Mouse (Mus musculus): ENCODE results near the gene Clec12b. TPM values are rescaled to one million over a fixed set of nuclear protein-coding genes. Genes with fewer than 3 reads are reported as not detected.

The Clec12b gene
- polyA plus RNA-seq (2016; fragmentation: Nextera tagmentation; extraction: Ambion mirVana) = not detected in 2 replicates

GRCm38 (mm10) chr6:129385774-129386173, at the start of gene Clec12b:
Gene Clec12b, minus strand, starts transcription at chr6:129385874.
- Histone ChIP-seq H3K9me3 (no peaks in the 10 kb centered on the region), H3K36me3 (replicated peaks) (no peaks in the 10 kb centered on the region), H3K4me1 (no peaks in the 10 kb centered on the region), H3K27me3 (replicated peaks; ENCODE audit: low read depth, poor library complexity, severe bottlenecking) (no peaks in the 10 kb centered on the region), H3K27ac (replicated peaks) (no peak within 1 kb of the TSS), H3K4me3 (no peak within 1 kb of the TSS)
- 82% methylated on average over 2 of the region's 2 CpGs for WGBS
- DNase-seq (ENCODE audit: low spot score) = no peak

GRCm38 (mm10) chr6:129434239-129434638, 48.6 kb upstream of the Clec12b start:
- no peak overlapping the region for H3K27ac ChIP-seq (replicated peaks)
- no peaks in the 10 kb centered on the region for H3K36me3 ChIP-seq (replicated peaks)
- no peak overlapping the region for H3K4me3 ChIP-seq
- H3K4me1 ChIP-seq = no peaks in the 10 kb centered on the region
- H3K27me3 ChIP-seq (replicated peaks; ENCODE audit: low read depth, poor library complexity, severe bottlenecking) = no peaks in the 10 kb centered on the region
- H3K9me3 ChIP-seq = no peaks in the 10 kb centered on the region
- WGBS = 78% methylated on average over 5 of the region's 5 CpGs
- no peak for DNase-seq (ENCODE audit: low spot score)

GRCm38 (mm10) chr6:129427281-129427680, 41.6 kb upstream of the Clec12b start:
- H3K4me3 ChIP-seq = no peak overlapping the region
- no peaks in the 10 kb centered on the region for H3K9me3 ChIP-seq
- 83% methylated on average over 4 of the region's 4 CpGs for WGBS
- H3K27me3 ChIP-seq (replicated peaks; ENCODE audit: low read depth, poor library complexity, severe bottlenecking) = no peaks in the 10 kb centered on the region
- no peaks in the 10 kb centered on the region for H3K36me3 ChIP-seq (replicated peaks)
- no peak for DNase-seq (ENCODE audit: low spot score)
- H3K4me1 ChIP-seq = no peaks in the 10 kb centered on the region
- no peak overlapping the region for H3K27ac ChIP-seq (replicated peaks)

- no peak for DNase-seq (ENCODE audit: low spot score)
- no peak overlapping the region for H3K27ac ChIP-seq (replicated peaks)
- H3K27me3 ChIP-seq (replicated peaks; ENCODE audit: low read depth, poor library complexity, severe bottlenecking) = no peaks in the 10 kb centered on the region
- no peaks in the 10 kb centered on the region for H3K36me3 ChIP-seq (replicated peaks)
- WGBS = 33% methylated on average over 5 of the region's 5 CpGs
- H3K9me3 ChIP-seq = no peaks in the 10 kb centered on the region
- no peak overlapping the region for H3K4me3 ChIP-seq
- no peaks in the 10 kb centered on the region for H3K4me1 ChIP-seq
Measured at GRCm38 (mm10) chr6:129425812-129426211, 40.1 kb upstream of the Clec12b start.

- Histone ChIP-seq H3K4me3 (no peak overlapping the region), H3K9me3 (no peaks in the 10 kb centered on the region), H3K27ac (replicated peaks) (no peak overlapping the region), H3K4me1 (no peaks in the 10 kb centered on the region), H3K36me3 (replicated peaks) (no peaks in the 10 kb centered on the region), H3K27me3 (replicated peaks; ENCODE audit: low read depth, poor library complexity, severe bottlenecking) (no peaks in the 10 kb centered on the region)
- DNase-seq (ENCODE audit: low spot score) = no peak
- 78% methylated on average over 5 of the region's 5 CpGs for WGBS
Measured at GRCm38 (mm10) chr6:129425217-129425616, 39.5 kb upstream of the Clec12b start.

- no peaks in the 10 kb centered on the region for H3K27me3 ChIP-seq (replicated peaks; ENCODE audit: low read depth, poor library complexity, severe bottlenecking)
- WGBS = 12% methylated on average over 1 of the region's 1 CpGs
Measured at GRCm38 (mm10) chr6:129423734-129424072, 38.0 kb upstream of the Clec12b start.

GRCm38 (mm10) chr6:129423040-129423733, 37.5 kb upstream of the Clec12b start:
- DNase-seq (ENCODE audit: low spot score) = no peak
- no peak overlapping the region for H3K4me3 ChIP-seq
- H3K36me3 ChIP-seq (replicated peaks) = no peaks in the 10 kb centered on the region
- no peaks in the 10 kb centered on the region for H3K9me3 ChIP-seq
- no peaks in the 10 kb centered on the region for H3K27me3 ChIP-seq (replicated peaks; ENCODE audit: low read depth, poor library complexity, severe bottlenecking)
- no peaks in the 10 kb centered on the region for H3K4me1 ChIP-seq
- 82% methylated on average over 4 of the region's 4 CpGs for WGBS
- H3K27ac ChIP-seq (replicated peaks) = no peak overlapping the region

More at GRCm38 (mm10) chr6:129423734-129424072, 38.0 kb upstream of the Clec12b start:
- Histone ChIP-seq H3K27ac (replicated peaks) (no peak overlapping the region), H3K4me3 (no peak overlapping the region), H3K9me3 (no peaks in the 10 kb centered on the region), H3K4me1 (no peaks in the 10 kb centered on the region), H3K36me3 (replicated peaks) (no peaks in the 10 kb centered on the region)
- DNase-seq (ENCODE audit: low spot score) = peak; percentile 73

GRCm38 (mm10) chr6:129422311-129422710, 36.6 kb upstream of the Clec12b start:
- H3K27me3 ChIP-seq (replicated peaks; ENCODE audit: low read depth, poor library complexity, severe bottlenecking) = no peaks in the 10 kb centered on the region
- H3K36me3 ChIP-seq (replicated peaks) = no peaks in the 10 kb centered on the region
- H3K4me1 ChIP-seq = no peaks in the 10 kb centered on the region
- H3K4me3 ChIP-seq = no peak overlapping the region
- no peak for DNase-seq (ENCODE audit: low spot score)
- WGBS = 90% methylated on average over 3 of the region's 3 CpGs
- H3K27ac ChIP-seq (replicated peaks) = no peak overlapping the region
- no peaks in the 10 kb centered on the region for H3K9me3 ChIP-seq

GRCm38 (mm10) chr6:129414177-129414576, 28.5 kb upstream of the Clec12b start:
- WGBS = 80% methylated on average over 1 of the region's 1 CpGs
- no peaks in the 10 kb centered on the region for H3K4me1 ChIP-seq
- no peak overlapping the region for H3K27ac ChIP-seq (replicated peaks)
- no peaks in the 10 kb centered on the region for H3K36me3 ChIP-seq (replicated peaks)
- H3K4me3 ChIP-seq = no peak overlapping the region
- DNase-seq (ENCODE audit: low spot score) = no peak
- no peaks in the 10 kb centered on the region for H3K9me3 ChIP-seq
- no peaks in the 10 kb centered on the region for H3K27me3 ChIP-seq (replicated peaks; ENCODE audit: low read depth, poor library complexity, severe bottlenecking)

GRCm38 (mm10) chr6:129408562-129408961, 22.9 kb upstream of the Clec12b start, which contains the start of gene Clec9a:
Gene Clec9a, plus strand, starts transcription at chr6:129408862.
- 88% methylated on average over 2 of the region's 2 CpGs for WGBS
- Histone ChIP-seq H3K4me3 (no peak within 1 kb of the TSS), H3K27ac (replicated peaks) (no peak within 1 kb of the TSS), H3K36me3 (replicated peaks) (no peaks in the 10 kb centered on the region), H3K4me1 (no peaks in the 10 kb centered on the region), H3K9me3 (no peaks in the 10 kb centered on the region), H3K27me3 (replicated peaks; ENCODE audit: low read depth, poor library complexity, severe bottlenecking) (no peaks in the 10 kb centered on the region)
- DNase-seq (ENCODE audit: low spot score) = no peak

- Histone ChIP-seq H3K4me1 (no peaks in the 10 kb centered on the region), H3K27me3 (replicated peaks; ENCODE audit: low read depth, poor library complexity, severe bottlenecking) (no peaks in the 10 kb centered on the region), H3K4me3 (no peak overlapping the region), H3K27ac (replicated peaks) (no peak overlapping the region), H3K9me3 (no peaks in the 10 kb centered on the region), H3K36me3 (replicated peaks) (no peaks in the 10 kb centered on the region)
- DNase-seq (ENCODE audit: low spot score) = no peak
- WGBS = 42% methylated on average over 2 of the region's 2 CpGs
Measured at GRCm38 (mm10) chr6:129407324-129407723, 21.6 kb upstream of the Clec12b start.

GRCm38 (mm10) chr6:129405999-129406398, 20.3 kb upstream of the Clec12b start:
- H3K9me3 ChIP-seq = no peaks in the 10 kb centered on the region
- no peak for DNase-seq (ENCODE audit: low spot score)
- no peaks in the 10 kb centered on the region for H3K36me3 ChIP-seq (replicated peaks)
- H3K27me3 ChIP-seq (replicated peaks; ENCODE audit: low read depth, poor library complexity, severe bottlenecking) = no peaks in the 10 kb centered on the region
- no peaks in the 10 kb centered on the region for H3K4me1 ChIP-seq
- H3K4me3 ChIP-seq = no peak overlapping the region
- H3K27ac ChIP-seq (replicated peaks) = no peak overlapping the region

GRCm38 (mm10) chr6:129403391-129403790, 17.7 kb upstream of the Clec12b start:
- no peak overlapping the region for H3K4me3 ChIP-seq
- H3K27ac ChIP-seq (replicated peaks) = no peak overlapping the region
- H3K9me3 ChIP-seq = no peaks in the 10 kb centered on the region
- 87% methylated on average over 6 of the region's 6 CpGs for WGBS
- H3K4me1 ChIP-seq = no peaks in the 10 kb centered on the region
- H3K27me3 ChIP-seq (replicated peaks; ENCODE audit: low read depth, poor library complexity, severe bottlenecking) = no peaks in the 10 kb centered on the region
- no peaks in the 10 kb centered on the region for H3K36me3 ChIP-seq (replicated peaks)
- no peak for DNase-seq (ENCODE audit: low spot score)
